Mouse (Mus musculus) urinary bladder, postnatal 36 days (tissue): ENCODE results near the gene Fgd1.
A peak's percentile ranks its signal among the peaks of the same experiment; 100 is the strongest.

Source experiments
- DNase-seq, 2 experiments: peaks; one replicate each; pipeline ENCODE4 v3.0.0; 2022; ENCODE audit warnings: low spot score in 2 of 2, mixed read lengths in 1 of 2

Fgd1 gene

DNA sequence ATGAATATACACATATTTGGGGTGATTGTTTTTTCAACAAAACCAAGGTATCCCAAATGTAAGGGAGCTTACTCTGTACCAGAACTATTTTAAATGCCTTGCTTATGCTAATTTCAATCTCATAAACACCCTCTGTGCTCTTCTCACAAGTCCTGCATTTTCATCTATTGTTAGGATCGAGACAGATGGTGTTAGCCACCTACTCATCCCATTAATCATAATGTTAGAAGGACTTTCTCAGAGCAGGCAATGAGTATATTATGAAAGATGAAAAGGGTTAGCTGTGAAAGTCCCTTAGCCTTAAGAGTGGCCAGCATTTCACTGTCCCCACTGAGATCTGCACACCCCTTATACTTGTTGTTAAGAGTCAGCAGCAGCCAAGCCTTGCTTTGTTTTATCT, 41.5 kb downstream of the Fgd1 start:
- no peak for DNase-seq

DNA sequence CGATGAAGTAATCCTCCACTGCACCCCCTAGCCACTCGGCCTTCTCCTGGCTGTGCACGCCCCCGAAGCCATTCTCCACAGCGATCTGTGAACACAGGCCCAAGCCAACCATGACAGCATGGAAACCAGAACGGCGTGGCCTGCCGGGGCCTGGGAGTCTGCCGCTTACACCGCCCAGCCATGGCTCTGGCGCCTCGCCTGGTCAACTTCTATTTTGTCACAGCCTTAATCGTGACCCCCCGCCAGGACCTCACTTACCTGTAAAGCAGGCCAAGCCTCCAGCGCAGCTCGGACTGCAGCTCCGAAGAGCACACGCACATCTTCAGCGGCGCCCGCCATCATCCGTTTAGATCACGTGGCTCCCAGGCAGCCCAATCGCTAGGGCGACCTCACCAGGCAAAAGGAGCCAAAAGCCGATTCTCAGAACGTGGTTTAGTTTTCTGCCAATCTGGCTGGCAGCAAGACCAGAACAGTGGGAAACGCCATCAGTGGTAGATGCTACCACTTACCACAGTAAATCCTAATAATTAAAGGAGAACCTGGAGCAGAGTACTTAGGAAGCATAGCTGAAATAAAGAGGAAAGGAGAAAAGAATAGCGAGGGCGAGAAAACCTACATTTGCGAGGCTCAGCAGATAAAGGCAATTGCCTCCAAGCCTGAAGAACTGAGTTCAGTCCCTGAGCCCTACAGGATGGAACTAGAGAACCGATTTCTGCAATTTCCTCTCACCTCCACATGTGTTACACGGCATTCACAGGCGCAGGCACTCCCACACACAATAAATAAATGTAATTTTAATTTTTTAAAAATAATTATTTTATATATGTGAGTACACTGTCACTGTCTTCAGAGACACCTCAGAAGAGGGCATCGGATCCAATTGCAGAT, 50.5 kb downstream of the Fgd1 start, which contains the start of gene Tsr2:
TSS of gene Tsr2 (minus strand) at position 373 of the 888 bp plus-strand sequence.
- peak; percentile 46 to 51 for DNase-seq

DNA sequence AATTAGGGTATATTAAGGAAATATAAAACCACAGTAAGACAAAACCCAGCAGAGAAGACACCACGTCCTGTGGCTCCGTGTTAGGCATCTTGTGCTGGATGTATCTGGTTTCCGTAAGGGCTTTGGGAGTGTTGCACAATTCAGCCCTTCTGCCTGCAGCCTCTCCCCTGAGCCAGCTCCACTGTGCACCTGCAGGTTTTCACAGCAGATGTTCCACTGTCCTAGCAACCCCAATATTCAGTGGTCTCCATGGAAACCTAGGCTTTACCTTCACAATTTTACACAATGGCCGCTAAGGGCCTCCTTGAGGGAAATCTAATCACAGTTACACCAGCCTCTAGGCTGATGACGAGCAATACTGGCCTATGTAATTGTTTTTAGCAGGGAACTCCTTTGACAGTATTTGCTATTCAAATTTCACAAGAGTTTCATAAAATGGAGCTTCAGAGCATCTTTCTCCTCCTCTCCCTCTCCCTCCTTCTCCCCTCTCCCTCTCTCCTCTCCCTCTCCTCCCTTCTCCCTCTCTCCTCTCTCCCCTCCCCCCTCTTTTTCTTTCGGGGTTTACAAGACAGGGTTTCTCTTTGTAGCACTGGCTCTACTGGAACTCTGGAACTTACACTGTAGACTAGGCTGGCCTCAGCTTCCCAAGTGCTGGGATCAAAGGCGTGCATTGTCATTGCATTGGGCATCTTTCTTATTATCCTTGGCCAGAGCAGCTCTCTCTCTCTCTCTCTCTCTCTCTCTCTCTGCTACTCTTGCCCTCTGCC, 61.5 kb downstream of the Fgd1 start:
- no peak for DNase-seq

DNA sequence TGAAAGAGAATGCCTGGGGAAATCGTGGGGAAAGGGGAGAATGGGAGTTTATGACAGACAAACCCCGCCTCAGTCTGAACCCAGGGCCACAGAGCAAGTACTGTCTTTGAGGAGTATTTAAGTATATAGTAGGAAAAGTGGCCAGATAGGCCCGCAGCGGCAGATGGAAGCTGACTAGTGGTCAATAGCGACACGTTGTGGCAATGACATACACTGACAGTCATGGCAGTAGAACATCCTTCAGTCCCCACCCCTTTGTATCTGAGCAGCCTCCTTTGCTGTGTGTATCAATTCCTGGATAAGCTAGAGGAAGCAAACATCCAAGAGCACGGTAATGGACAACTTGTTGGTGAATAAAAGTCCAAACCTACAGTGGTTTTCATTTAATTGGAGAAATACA, 70.8 kb downstream of the Fgd1 start:
- DNase-seq, result peak in 1 of 2 experiments; percentile 7

DNA sequence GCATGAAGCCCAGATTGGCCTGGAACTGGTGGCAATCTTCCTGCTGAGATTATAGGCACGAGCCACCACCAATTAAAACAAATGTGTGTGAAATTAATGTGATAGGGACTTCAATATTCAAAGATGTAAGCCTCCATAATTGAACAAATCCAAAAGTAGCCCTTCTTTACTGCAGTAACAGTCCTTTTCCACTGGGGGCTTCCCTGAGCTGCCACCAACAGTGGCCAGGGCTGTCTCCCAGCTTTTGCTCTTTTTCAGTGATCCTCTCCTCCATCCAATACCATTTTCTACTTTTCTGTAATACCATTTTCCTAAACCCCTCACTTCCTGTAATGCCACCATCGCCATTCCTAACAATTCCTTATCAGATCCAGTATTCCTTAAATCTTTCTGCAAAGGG, 71.5 kb downstream of the Fgd1 start:
- no peak for DNase-seq

DNA sequence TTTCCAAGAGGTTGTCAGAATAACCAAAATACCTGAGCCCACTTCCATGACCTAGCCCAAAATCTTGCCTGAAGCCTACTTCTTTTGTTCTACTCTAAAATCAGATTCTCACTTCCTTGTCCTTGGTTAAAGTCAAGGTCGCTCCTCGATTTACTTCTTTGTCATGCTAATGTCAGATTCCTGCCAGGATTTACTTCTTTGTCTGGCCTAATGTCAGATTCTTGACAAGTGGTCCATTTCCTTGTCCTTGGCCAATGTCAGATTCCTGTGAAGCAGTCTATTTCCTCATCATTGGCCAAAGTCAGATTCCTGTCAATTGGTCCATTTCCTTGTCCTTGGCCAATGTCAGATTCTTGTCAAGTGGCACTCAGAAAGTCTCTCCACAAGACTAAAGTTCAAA, 78.0 kb downstream of the Fgd1 start:
- no peak for DNase-seq

DNA sequence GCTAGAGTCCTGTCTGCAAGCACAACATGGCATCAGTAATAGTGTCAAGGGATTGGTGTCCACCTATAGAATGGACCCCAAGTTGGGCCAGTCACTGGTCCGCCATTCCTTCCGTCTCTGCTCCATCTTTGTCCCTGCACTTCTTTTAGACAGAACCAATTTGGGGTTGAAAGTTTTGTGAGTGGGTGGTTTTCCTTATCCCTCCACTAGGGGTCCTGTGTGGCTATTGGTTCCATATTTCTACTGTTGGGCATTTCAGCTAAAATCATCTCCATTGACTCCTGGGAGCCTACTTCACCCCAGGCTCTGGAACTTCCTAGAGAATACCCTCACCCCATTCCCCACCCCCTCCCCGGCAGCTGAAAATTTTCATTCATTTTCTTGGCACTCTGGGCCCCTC, 84.5 kb downstream of the Fgd1 start:
- DNase-seq, result no peak

DNA sequence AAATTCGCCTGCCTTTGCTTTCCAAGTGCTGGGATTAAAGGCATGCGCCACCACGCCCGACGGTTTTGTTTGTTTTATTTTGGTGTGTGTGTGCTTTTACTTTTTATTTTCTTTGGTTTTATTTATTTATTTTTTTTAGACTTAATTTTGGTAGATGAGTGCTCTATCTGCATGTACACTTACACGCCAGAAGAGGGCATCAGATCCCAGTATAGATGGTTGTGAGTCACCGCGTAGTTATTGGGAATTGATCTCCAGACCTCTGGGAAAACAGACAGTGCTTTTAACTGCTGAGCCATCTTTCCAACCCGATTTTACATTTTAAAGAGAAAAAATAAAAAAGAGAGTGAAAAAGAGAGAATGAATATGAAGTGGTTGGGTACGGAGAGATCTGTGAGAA, 86.8 kb downstream of the Fgd1 start:
- no peak for DNase-seq
